Mouse (Mus musculus) heart, adult 2 months (tissue): ENCODE data around the gene Zfp457.
"Not testable (repeated sequence)": the region's sequence is repeated elsewhere in the genome, so short reads cannot be mapped to it uniquely, and the experiment has no call there.

Experiments
- CTCF ChIP-seq: fragments of 200-600 bp; IDR thresholded peaks from 2 replicates; pipeline ENCODE4 v1.8.1; 2022; ENCODE audit warnings: antibody characterized with exemption, mild to moderate bottlenecking, moderate library complexity
- EP300 ChIP-seq: fragments of 200-500 bp; IDR thresholded peaks from 2 replicates; pipeline ENCODE4 v1.6.1; 2011; ENCODE audit warnings: low read depth, low read length, control low read depth; ENCODE audit not compliant: insufficient read depth
- POLR2A ChIP-seq: fragments of 200-500 bp; IDR thresholded peaks from 2 replicates; pipeline ENCODE4 v1.6.1; 2011; ENCODE audit warnings: mild to moderate bottlenecking, low read depth, low read length, control low read depth; ENCODE audit not compliant: insufficient read depth

- TF ChIP-seq POLR2A, CTCF, EP300: not testable (repeated sequence)
Measured at GRCm38 (mm10) chr13:67269383-67270065, 36.8 kb downstream of the Zfp457 start.
